Mouse (Mus musculus): ENCODE results near the gene Iffo1. TPM values are rescaled to one million over a fixed set of nuclear protein-coding genes. Genes with fewer than 3 reads are reported as not detected.
A peak's percentile ranks its signal among the peaks of the same experiment; 100 is the strongest.

The Iffo1 gene
- polyA plus RNA-seq, 1 experiment, result 90.4 TPM

- Histone ChIP-seq H3K27me3 (ENCODE audit: control insufficient read depth, insufficient read depth, low read length) (no peaks in the 10 kb centered on the region), H3K27ac (ENCODE audit: control insufficient read depth, insufficient read depth, low read length) (no peak overlapping the region), H3K36me3 (ENCODE audit: control insufficient read depth, insufficient read depth, low read length) (peaks cover 8% of the 10 kb centered on the region), H3K4me1 (replicated peaks; ENCODE audit: control insufficient read depth, insufficient read depth, low read length) (peaks cover 26% of the 10 kb centered on the region), H3K4me3 (ENCODE audit: control insufficient read depth, insufficient read depth, low read length) (0 out of 2 replicates have a peak overlapping the region, but pooled peaks have one; percentile 9)
- DNase-seq, result no peak
- TF ChIP-seq CTCF (IDR thresholded peaks at IDR 0.05; ENCODE audit: borderline replicate concordance, control insufficient read depth, extremely low read depth, insufficient read depth, low read length, poor library complexity) (no peak), POLR2A (IDR thresholded peaks at IDR 0.05; ENCODE audit: control insufficient read depth, extremely low read depth, insufficient read depth, low read length, poor library complexity) (no peak)
- 64% methylated on average over 7 of the region's 7 CpGs for WGBS
These were observed 1.1 kb downstream of the Iffo1 start for GRCm38 (mm10) chr6:125146148-125146547.

- WGBS, result 89% methylated on average over 4 of the region's 4 CpGs
These were observed 1.8 kb downstream of the Iffo1 start for GRCm38 (mm10) chr6:125146797-125147196.

GRCm38 (mm10) chr6:125147329-125147728 lies 2.3 kb downstream of the Iffo1 start:
- no peak overlapping the region for H3K4me3 ChIP-seq (ENCODE audit: control insufficient read depth, insufficient read depth, low read length)
- peaks cover 6% of the 10 kb centered on the region; the same call in 1 of the 2 replicates for H3K36me3 ChIP-seq (ENCODE audit: control insufficient read depth, insufficient read depth, low read length)
- no peaks in the 10 kb centered on the region for H3K27me3 ChIP-seq (ENCODE audit: control insufficient read depth, insufficient read depth, low read length)
- H3K4me1 ChIP-seq (replicated peaks; ENCODE audit: control insufficient read depth, insufficient read depth, low read length), result peaks cover 26% of the 10 kb centered on the region
- DNase-seq, result no peak
- TF ChIP-seq POLR2A (IDR thresholded peaks at IDR 0.05; ENCODE audit: control insufficient read depth, extremely low read depth, insufficient read depth, low read length, poor library complexity) (no peak), CTCF (IDR thresholded peaks at IDR 0.05; ENCODE audit: borderline replicate concordance, control insufficient read depth, extremely low read depth, insufficient read depth, low read length, poor library complexity) (no peak)
- 87% methylated on average over 10 of the region's 10 CpGs for WGBS
- no peak overlapping the region for H3K27ac ChIP-seq (ENCODE audit: control insufficient read depth, insufficient read depth, low read length)

More at GRCm38 (mm10) chr6:125146797-125147196, 1.8 kb downstream of the Iffo1 start:
- Histone ChIP-seq H3K36me3 (ENCODE audit: control insufficient read depth, insufficient read depth, low read length) (peaks cover 1% of the 10 kb centered on the region; the same call in 1 of the 2 replicates), H3K4me3 (ENCODE audit: control insufficient read depth, insufficient read depth, low read length) (no peak overlapping the region), H3K27me3 (ENCODE audit: control insufficient read depth, insufficient read depth, low read length) (no peaks in the 10 kb centered on the region), H3K4me1 (replicated peaks; ENCODE audit: control insufficient read depth, insufficient read depth, low read length) (peaks cover 26% of the 10 kb centered on the region), H3K27ac (ENCODE audit: control insufficient read depth, insufficient read depth, low read length) (no peak overlapping the region)
- no peak for DNase-seq
- TF ChIP-seq CTCF (IDR thresholded peaks at IDR 0.05; ENCODE audit: borderline replicate concordance, control insufficient read depth, extremely low read depth, insufficient read depth, low read length, poor library complexity) (no peak), POLR2A (IDR thresholded peaks at IDR 0.05; ENCODE audit: control insufficient read depth, extremely low read depth, insufficient read depth, low read length, poor library complexity) (no peak)

- TF ChIP-seq CTCF (IDR thresholded peaks at IDR 0.05; ENCODE audit: borderline replicate concordance, control insufficient read depth, extremely low read depth, insufficient read depth, low read length, poor library complexity) (no peak), POLR2A (IDR thresholded peaks at IDR 0.05; ENCODE audit: control insufficient read depth, extremely low read depth, insufficient read depth, low read length, poor library complexity) (no peak)
- Histone ChIP-seq H3K4me3 (ENCODE audit: control insufficient read depth, insufficient read depth, low read length) (no peak overlapping the region), H3K27ac (ENCODE audit: control insufficient read depth, insufficient read depth, low read length) (no peak overlapping the region), H3K27me3 (ENCODE audit: control insufficient read depth, insufficient read depth, low read length) (no peaks in the 10 kb centered on the region), H3K4me1 (replicated peaks; ENCODE audit: control insufficient read depth, insufficient read depth, low read length) (peaks cover 26% of the 10 kb centered on the region), H3K36me3 (ENCODE audit: control insufficient read depth, insufficient read depth, low read length) (peaks cover 13% of the 10 kb centered on the region)
- 77% methylated on average over 18 of the region's 18 CpGs for WGBS
- DNase-seq, result no peak
These were observed 3.3 kb downstream of the Iffo1 start for GRCm38 (mm10) chr6:125148251-125148925.

- peaks cover 26% of the 10 kb centered on the region for H3K4me1 ChIP-seq (replicated peaks; ENCODE audit: control insufficient read depth, insufficient read depth, low read length)
- 78% methylated on average over 16 of the region's 16 CpGs for WGBS
- H3K27me3 ChIP-seq (ENCODE audit: control insufficient read depth, insufficient read depth, low read length), result no peaks in the 10 kb centered on the region
- no peak overlapping the region for H3K4me3 ChIP-seq (ENCODE audit: control insufficient read depth, insufficient read depth, low read length)
- TF ChIP-seq POLR2A (IDR thresholded peaks at IDR 0.05; ENCODE audit: control insufficient read depth, extremely low read depth, insufficient read depth, low read length, poor library complexity), result no peak
- no peak for TF ChIP-seq CTCF (IDR thresholded peaks at IDR 0.05; ENCODE audit: borderline replicate concordance, control insufficient read depth, extremely low read depth, insufficient read depth, low read length, poor library complexity)
- no peak for DNase-seq
- H3K36me3 ChIP-seq (ENCODE audit: control insufficient read depth, insufficient read depth, low read length), result peaks cover 16% of the 10 kb centered on the region
- no peak overlapping the region for H3K27ac ChIP-seq (ENCODE audit: control insufficient read depth, insufficient read depth, low read length)
These were observed 4.0 kb downstream of the Iffo1 start for GRCm38 (mm10) chr6:125148926-125149568.

GRCm38 (mm10) chr6:125149569-125149950 lies 4.5 kb downstream of the Iffo1 start:
- Histone ChIP-seq H3K27ac (ENCODE audit: control insufficient read depth, insufficient read depth, low read length) (no peak overlapping the region), H3K27me3 (ENCODE audit: control insufficient read depth, insufficient read depth, low read length) (no peaks in the 10 kb centered on the region), H3K4me3 (ENCODE audit: control insufficient read depth, insufficient read depth, low read length) (no peak overlapping the region), H3K4me1 (replicated peaks; ENCODE audit: control insufficient read depth, insufficient read depth, low read length) (peaks cover 26% of the 10 kb centered on the region), H3K36me3 (ENCODE audit: control insufficient read depth, insufficient read depth, low read length) (peaks cover 16% of the 10 kb centered on the region)
- TF ChIP-seq CTCF (IDR thresholded peaks at IDR 0.05; ENCODE audit: borderline replicate concordance, control insufficient read depth, extremely low read depth, insufficient read depth, low read length, poor library complexity), result no peak
- TF ChIP-seq POLR2A (IDR thresholded peaks at IDR 0.05; ENCODE audit: control insufficient read depth, extremely low read depth, insufficient read depth, low read length, poor library complexity), result no peak
- DNase-seq, result no peak
- 92% methylated on average over 7 of the region's 7 CpGs for WGBS

Data from thymus, adult 2 months (tissue).